In genomic region chr13:116215101-116215500, GRCm38 (mm10) we compare ENCODE assay signal across 27 mouse cellular contexts.
DNase-seq lines count a peak whose midpoint lies in the region; ATAC-seq lines count a peak whose summit lies in the region.
"Had no signal": no experiment of that assay in that cellular context is flagged by ENCODE, and none has a peak within 500 bp of the region (broad histone marks: within the 10 kb centered on the region; RNA-seq: fewer than 3 reads in every experiment).

No protein-coding gene starts in this region.

- peak; percentile 18 for DNase-seq in left cerebral cortex, postnatal 4 days
- DNase-seq in left cerebral cortex, adult 9 months (ENCODE audit: low spot score in 2 of 2) = no peak
- peak; percentile 40 for DNase-seq in testis, postnatal 10 days (ENCODE audit: low spot score)
- DNase-seq in testis, postnatal 14 days (ENCODE audit: low spot score) = no peak
- DNase-seq in kidney, postnatal 4 days = no peak
- DNase-seq: adrenal gland, postnatal 25 days; cerebellum, adult 8-10 months; gastrocnemius, postnatal 10 days; heart, postnatal 10 days; kidney, adult 9 months; kidney, postnatal 10 days; layer of hippocampus, adult 9-11 months; lung, postnatal 36 days; right cerebral cortex, postnatal 4 days; thymus, postnatal 4 days had no signal

- 22% methylated on average over 3 of the region's 3 CpGs for WGBS in forebrain, embryonic 13.5 days
- 6% methylated on average over 3 of the region's 3 CpGs for WGBS in forebrain, embryonic 15.5 days

- no peak overlapping the region for H3K27ac ChIP-seq in forebrain, embryonic 13.5 days
- no peak overlapping the region for H3K27ac ChIP-seq in forebrain, embryonic 15.5 days (replicated peaks)
- H3K27ac ChIP-seq: embryonic facial prominence, embryonic 15.5 days; heart, embryonic 13.5 days; limb, embryonic 12.5 days; liver, embryonic 15.5 days; lung, embryonic 15.5 days; midbrain, embryonic 12.5 days; neural tube, embryonic 13.5 days; stomach, postnatal 0 days had no signal

- H3K9ac ChIP-seq in forebrain, embryonic 13.5 days = no peak overlapping the region
- no peak overlapping the region for H3K9ac ChIP-seq in forebrain, embryonic 15.5 days (replicated peaks)
- H3K9ac ChIP-seq: embryonic facial prominence, embryonic 15.5 days; heart, embryonic 13.5 days; limb, embryonic 12.5 days; liver, embryonic 15.5 days; lung, embryonic 15.5 days; midbrain, embryonic 12.5 days; neural tube, embryonic 13.5 days had no signal

- H3K4me3 ChIP-seq in forebrain, embryonic 13.5 days = no peak overlapping the region
- H3K4me3 ChIP-seq in forebrain, embryonic 15.5 days = no peak overlapping the region
- H3K4me3 ChIP-seq: embryonic facial prominence, embryonic 15.5 days; heart, embryonic 13.5 days; limb, embryonic 12.5 days; liver, embryonic 15.5 days; lung, embryonic 15.5 days; midbrain, embryonic 12.5 days; neural tube, embryonic 13.5 days had no signal

- H3K27me3 ChIP-seq in forebrain, embryonic 13.5 days = no peaks in the 10 kb centered on the region
- no peaks in the 10 kb centered on the region for H3K27me3 ChIP-seq in forebrain, embryonic 15.5 days
- H3K27me3 ChIP-seq: embryonic facial prominence, embryonic 15.5 days; heart, embryonic 13.5 days; limb, embryonic 12.5 days; liver, embryonic 15.5 days; lung, embryonic 15.5 days; midbrain, embryonic 12.5 days; neural tube, embryonic 13.5 days had no signal

- ATAC-seq in forebrain, embryonic 13.5 days = 0 out of 2 replicates have a peak, but pooled peaks have one; percentile 48
- no peak for ATAC-seq in forebrain, embryonic 15.5 days (replicated peaks)
- ATAC-seq: CD4-positive, CD25-positive, alpha-beta regulatory T cell, adult 4 months; intestine, embryonic 16.5 days had no signal

- H3K9me3 ChIP-seq in forebrain, embryonic 13.5 days (replicated peaks) = no peaks in the 10 kb centered on the region
- H3K9me3 ChIP-seq in forebrain, embryonic 15.5 days = no peaks in the 10 kb centered on the region
- H3K9me3 ChIP-seq: embryonic facial prominence, embryonic 15.5 days; heart, embryonic 13.5 days; limb, embryonic 12.5 days; liver, embryonic 15.5 days; lung, embryonic 15.5 days; midbrain, embryonic 12.5 days; neural tube, embryonic 13.5 days had no signal

- H3K4me2 ChIP-seq in forebrain, embryonic 13.5 days = no peak overlapping the region
- H3K4me2 ChIP-seq in forebrain, embryonic 15.5 days (replicated peaks) = no peak overlapping the region
- H3K4me2 ChIP-seq: embryonic facial prominence, embryonic 15.5 days; heart, embryonic 13.5 days; liver, embryonic 15.5 days; lung, embryonic 15.5 days; midbrain, embryonic 12.5 days; neural tube, embryonic 13.5 days had no signal

- intact Hi-C loops in left cerebral cortex, postnatal 4 days (cut with DNase I) = no loop called here

- no peaks in the 10 kb centered on the region for H3K36me3 ChIP-seq in forebrain, embryonic 13.5 days (ENCODE audit: poor library complexity, severe bottlenecking)
- no peaks in the 10 kb centered on the region for H3K36me3 ChIP-seq in forebrain, embryonic 15.5 days
- H3K36me3 ChIP-seq: embryonic facial prominence, embryonic 15.5 days; heart, embryonic 13.5 days; limb, embryonic 12.5 days; liver, embryonic 15.5 days; lung, embryonic 15.5 days; midbrain, embryonic 12.5 days; neural tube, embryonic 13.5 days had no signal

- peaks cover 8% of the 10 kb centered on the region for H3K4me1 ChIP-seq in forebrain, embryonic 13.5 days
- peaks cover 10% of the 10 kb centered on the region for H3K4me1 ChIP-seq in forebrain, embryonic 15.5 days
- H3K4me1 ChIP-seq: embryonic facial prominence, embryonic 15.5 days; heart, embryonic 13.5 days; liver, embryonic 15.5 days; lung, embryonic 15.5 days had no signal

Comparison
In these comparisons a context has a peak if more than half of its experiments do, and no peak if none do; other contexts are left out.
1. DNase-seq: peak in left cerebral cortex, postnatal 4 days (single experiment) and testis, postnatal 10 days (single experiment); none in left cerebral cortex, adult 9 months (0 of 2), testis, postnatal 14 days (single experiment) and kidney, postnatal 4 days (0 of 2).